Mouse (Mus musculus): ENCODE results near the gene Tmprss15. TPM values are rescaled to one million over a fixed set of nuclear protein-coding genes. Genes with fewer than 3 reads are reported as not detected.

Gene Tmprss15
- polyA plus RNA-seq, 1 experiment from 2014 or later, result not detected

DNA sequence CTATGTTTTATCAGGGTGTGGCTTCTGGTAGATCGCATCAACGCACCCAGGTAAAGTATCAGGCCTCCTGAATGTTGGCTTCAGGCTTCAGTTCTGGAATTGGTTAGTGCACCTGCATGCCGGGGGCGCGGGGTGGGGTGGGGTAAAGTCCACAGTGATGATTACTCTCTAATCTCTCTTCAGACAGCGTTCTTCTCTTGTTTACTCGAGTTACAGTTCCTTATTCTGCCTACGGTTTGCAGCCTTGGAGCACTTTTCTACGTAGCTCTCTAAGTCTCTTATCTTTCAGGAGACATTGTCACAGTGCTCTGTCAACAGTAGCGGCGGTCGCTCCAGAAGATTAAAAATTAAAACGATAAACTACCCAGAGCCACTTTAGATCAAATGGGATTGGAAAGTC lies 116.8 kb downstream of the Tmprss15 start:
- Histone ChIP-seq H3K4me1 (replicated peaks) (no peaks in the 10 kb centered on the region), H3K9me3 (no peaks in the 10 kb centered on the region), H3K27ac (no peak overlapping the region), H3K4me2 (replicated peaks) (0 out of 2 replicates have a peak overlapping the region, but pooled peaks have one; percentile 7), H3K4me3 (replicated peaks) (no peak overlapping the region), H3K9ac (no peak overlapping the region), H3K27me3 (replicated peaks) (no peaks in the 10 kb centered on the region), H3K36me3 (no peaks in the 10 kb centered on the region)
- WGBS, result 67% methylated on average over 13 of the region's 13 CpGs
- ATAC-seq, result peak; percentile 98

- Histone ChIP-seq H3K9ac (no peak overlapping the region), H3K27me3 (replicated peaks) (no peaks in the 10 kb centered on the region), H3K4me1 (replicated peaks) (no peaks in the 10 kb centered on the region), H3K4me2 (replicated peaks) (no peak overlapping the region), H3K9me3 (no peaks in the 10 kb centered on the region), H3K27ac (no peak overlapping the region), H3K4me3 (replicated peaks) (no peak overlapping the region), H3K36me3 (no peaks in the 10 kb centered on the region)
- 32% methylated on average over 13 of the region's 13 CpGs for WGBS
- no peak for ATAC-seq
These were observed 121.7 kb downstream of the Tmprss15 start for GRCm38 (mm10) chr16:78969091-78969731.

DNA sequence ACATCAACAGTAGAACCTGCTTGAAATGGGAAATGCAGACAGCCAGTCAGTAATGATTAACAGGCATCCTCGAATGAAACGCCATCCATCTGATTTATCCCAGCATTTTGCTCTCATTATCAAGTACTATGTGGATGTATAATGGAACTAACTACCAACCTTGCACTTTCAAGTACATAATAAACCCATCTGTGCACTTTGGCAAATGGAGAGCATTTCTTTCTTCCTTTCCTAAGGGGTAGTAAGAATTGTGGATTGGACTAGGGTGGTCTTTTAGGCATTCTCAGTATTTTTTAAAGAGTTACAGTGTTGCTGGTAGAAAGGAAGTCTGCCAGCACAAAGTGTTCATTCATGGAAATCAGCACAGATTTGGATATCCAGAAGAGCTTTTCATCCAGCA lies 133.5 kb downstream of the Tmprss15 start:
- 62% methylated on average over 2 of the region's 2 CpGs for WGBS
- H3K9ac ChIP-seq, result no peak overlapping the region
- no peaks in the 10 kb centered on the region for H3K36me3 ChIP-seq
- no peak overlapping the region for H3K27ac ChIP-seq
- no peaks in the 10 kb centered on the region for H3K27me3 ChIP-seq (replicated peaks)
- no peak overlapping the region for H3K4me3 ChIP-seq (replicated peaks)
- no peaks in the 10 kb centered on the region for H3K4me1 ChIP-seq (replicated peaks)
- ATAC-seq, result no peak
- H3K9me3 ChIP-seq, result no peaks in the 10 kb centered on the region
- H3K4me2 ChIP-seq (replicated peaks), result no peak overlapping the region

- Histone ChIP-seq H3K4me3 (replicated peaks) (no peak overlapping the region), H3K9me3 (no peaks in the 10 kb centered on the region), H3K27me3 (replicated peaks) (no peaks in the 10 kb centered on the region), H3K4me2 (replicated peaks) (no peak overlapping the region), H3K4me1 (replicated peaks) (no peaks in the 10 kb centered on the region), H3K36me3 (no peaks in the 10 kb centered on the region), H3K9ac (no peak overlapping the region), H3K27ac (no peak overlapping the region)
- WGBS, result 82% methylated on average over 4 of the region's 4 CpGs
- ATAC-seq, result no peak
These were observed 140.5 kb downstream of the Tmprss15 start for GRCm38 (mm10) chr16:78950359-78950758.

GRCm38 (mm10) chr16:78937755-78938154 lies 153.1 kb downstream of the Tmprss15 start:
- Histone ChIP-seq H3K9me3 (no peaks in the 10 kb centered on the region), H3K4me3 (replicated peaks) (no peak overlapping the region), H3K36me3 (no peaks in the 10 kb centered on the region), H3K4me2 (replicated peaks) (no peak overlapping the region), H3K9ac (no peak overlapping the region), H3K27me3 (replicated peaks) (no peaks in the 10 kb centered on the region), H3K4me1 (replicated peaks) (no peaks in the 10 kb centered on the region), H3K27ac (no peak overlapping the region)
- no peak for ATAC-seq
- WGBS, result 62% methylated on average over 8 of the region's 8 CpGs

- no peak overlapping the region for H3K27ac ChIP-seq
- ATAC-seq, result no peak
- H3K36me3 ChIP-seq, result no peaks in the 10 kb centered on the region
- no peaks in the 10 kb centered on the region for H3K9me3 ChIP-seq
- H3K9ac ChIP-seq, result no peak overlapping the region
- H3K4me2 ChIP-seq (replicated peaks), result no peak overlapping the region
- H3K4me1 ChIP-seq (replicated peaks), result peaks cover 8% of the 10 kb centered on the region
- H3K4me3 ChIP-seq (replicated peaks), result no peak overlapping the region
- WGBS, result 88% methylated on average over 2 of the region's 2 CpGs
- no peaks in the 10 kb centered on the region for H3K27me3 ChIP-seq (replicated peaks)
These were observed 156.6 kb downstream of the Tmprss15 start for GRCm38 (mm10) chr16:78934298-78934697.

DNA sequence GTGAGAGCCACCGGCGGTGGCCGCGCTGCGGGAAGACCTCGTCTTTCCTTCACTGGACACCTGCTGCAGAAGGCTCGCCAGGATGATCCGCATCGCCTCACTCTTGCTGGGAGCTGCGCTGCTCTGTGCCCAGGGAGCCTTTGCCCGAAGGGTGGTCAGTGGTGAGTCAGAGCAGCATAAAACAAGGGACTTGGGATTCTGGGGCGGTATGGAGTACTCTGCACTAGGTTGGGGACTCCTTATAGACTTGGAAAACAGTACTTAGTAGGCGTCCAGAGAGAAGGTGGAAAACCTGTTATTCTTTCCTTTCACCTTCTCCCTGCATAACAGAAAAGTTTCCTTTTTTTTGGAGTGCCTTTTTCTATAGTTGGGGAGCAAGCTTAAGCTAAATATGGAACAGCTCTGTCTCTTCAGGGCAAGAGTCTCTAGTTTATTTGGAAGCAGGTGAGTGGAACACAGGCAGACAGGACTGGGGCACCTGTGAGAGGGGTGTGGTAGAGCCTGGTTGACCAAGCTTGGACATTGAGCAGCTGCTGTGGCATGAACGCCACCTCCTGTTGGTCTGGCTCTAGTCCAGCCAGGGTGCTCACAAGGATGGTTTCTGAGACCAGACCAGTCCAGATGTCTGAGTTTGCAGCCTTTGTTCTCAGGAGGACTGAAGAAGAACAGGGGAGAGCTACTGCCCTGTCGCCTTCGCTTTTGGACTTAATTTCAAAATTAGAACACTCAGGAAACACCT lies 159.4 kb downstream of the Tmprss15 start:
- peak overlapping the region; percentile 46 for H3K9ac ChIP-seq
- no peaks in the 10 kb centered on the region for H3K9me3 ChIP-seq
- no peaks in the 10 kb centered on the region for H3K27me3 ChIP-seq (replicated peaks)
- H3K4me3 ChIP-seq (replicated peaks), result peak overlapping the region; percentile 41
- peaks cover 8% of the 10 kb centered on the region for H3K4me1 ChIP-seq (replicated peaks)
- H3K36me3 ChIP-seq, result no peaks in the 10 kb centered on the region
- peak; percentile 77 for ATAC-seq
- peak overlapping the region; percentile 92 for H3K4me2 ChIP-seq (replicated peaks)
- no peak overlapping the region for H3K27ac ChIP-seq
- WGBS, result 10% methylated on average over 16 of the region's 16 CpGs

- ATAC-seq, result peak; percentile 84
- Histone ChIP-seq H3K27me3 (replicated peaks) (no peaks in the 10 kb centered on the region), H3K4me2 (replicated peaks) (peak within 1 kb of the TSS; percentile 92), H3K36me3 (no peaks in the 10 kb centered on the region), H3K4me3 (replicated peaks) (peak within 1 kb of the TSS; percentile 41), H3K9me3 (no peaks in the 10 kb centered on the region), H3K9ac (peak within 1 kb of the TSS; percentile 46), H3K4me1 (replicated peaks) (peaks cover 8% of the 10 kb centered on the region), H3K27ac (no peak within 1 kb of the TSS)
- WGBS, result 10% methylated on average over 19 of the region's 19 CpGs
These were observed 160.3 kb downstream of the Tmprss15 start, which contains the start of gene Chodl for GRCm38 (mm10) chr16:78930382-78931286. TSS of gene Chodl (plus strand) at chr16:78930948.

GRCm38 (mm10) chr16:78922644-78923043 lies 168.3 kb downstream of the Tmprss15 start:
- 64% methylated on average over 5 of the region's 5 CpGs for WGBS
- H3K9ac ChIP-seq, result no peak overlapping the region
- no peak for ATAC-seq
- no peaks in the 10 kb centered on the region for H3K27me3 ChIP-seq (replicated peaks)
- no peak overlapping the region for H3K4me2 ChIP-seq (replicated peaks)
- H3K27ac ChIP-seq, result no peak overlapping the region
- no peak overlapping the region for H3K4me3 ChIP-seq (replicated peaks)
- no peaks in the 10 kb centered on the region for H3K36me3 ChIP-seq
- H3K9me3 ChIP-seq, result no peaks in the 10 kb centered on the region
- H3K4me1 ChIP-seq (replicated peaks), result no peaks in the 10 kb centered on the region

Other genes starting within 250 kb of the Tmprss15 start
- gene Chodl, start 160.1 kb downstream of the Tmprss15 start, polyA plus RNA-seq (2015; fragmentation: Nextera tagmentation; extraction: Ambion mirVana), result 11.1 and 12.1 TPM in 2 replicates

All from intestine, embryonic 15.5 days (tissue).